Mouse (Mus musculus) CH12.LX (cell line): ENCODE results near the gene Trmu. TPM values are rescaled to one million over a fixed set of nuclear protein-coding genes. Genes with fewer than 3 reads are reported as not detected.

Source experiments
- DNase-seq: peaks from one replicate; pipeline ENCODE4 v3.0.0-alpha.2; 2013; ENCODE audit errors: extremely low read depth
- H3K27ac ChIP-seq: 2 replicates; pipeline ENCODE4 v1.5.1; 2012; ENCODE audit warnings: low read depth, mild to moderate bottlenecking, control low read depth, moderate library complexity; ENCODE audit not compliant: insufficient read depth
- H3K27me3 ChIP-seq: replicated peaks from 2 replicates; pipeline ENCODE3; 2012; ENCODE audit warnings: inconsistent platforms
- H3K36me3 ChIP-seq, 2 experiments: replicated peaks in 1 of 2; 2 replicates each; pipeline versions ENCODE3 to v1.6.1; 2012; ENCODE audit warnings: inconsistent platforms in 1 of 2, low read length in 1 of 2, mild to moderate bottlenecking in 1 of 2, mixed read lengths in 1 of 2, moderate library complexity in 1 of 2; ENCODE audit not compliant: control insufficient read depth in 1 of 2, insufficient read depth in 1 of 2
- H3K4me1 ChIP-seq, 2 experiments: 2 replicates each; pipeline ENCODE4 v1.6.1; 2012; ENCODE audit warnings: inconsistent platforms in 1 of 2, moderate library complexity in 1 of 2; ENCODE audit not compliant: insufficient read depth in 2 of 2, control insufficient read depth in 1 of 2
- H3K4me2 ChIP-seq: 2 replicates; pipeline ENCODE4 v1.6.1; 2012; ENCODE audit warnings: low read depth, mild to moderate bottlenecking, control low read depth; ENCODE audit not compliant: poor library complexity, insufficient read depth, severe bottlenecking
- H3K4me3 ChIP-seq, 3 experiments: fragments of 150-350 bp in 1 of 3; sonication (generic) in 1 of 3; replicated peaks in 1 of 3; 2 replicates each; pipeline versions ENCODE3 to v1.5.1; 2011 to 2012; ENCODE audit warnings: low read depth in 2 of 3, low read length in 2 of 3, mild to moderate bottlenecking in 2 of 3, moderate library complexity in 2 of 3, control low read depth in 1 of 3, improper control_type of control experiment in 1 of 3, inconsistent platforms in 1 of 3, mixed read lengths in 1 of 3; ENCODE audit not compliant: poor library complexity in 1 of 3
- H3K79me2 ChIP-seq: replicated peaks from 2 replicates; pipeline ENCODE4 v1.6.1; 2012; ENCODE audit warnings: mild to moderate bottlenecking, moderate library complexity; ENCODE audit not compliant: control insufficient read depth, poor library complexity, insufficient read depth, severe bottlenecking; ENCODE audit errors: extremely low read depth
- H3K9ac ChIP-seq: 2 replicates; pipeline ENCODE4 v1.6.1; 2012; ENCODE audit warnings: low read depth, mild to moderate bottlenecking, control low read depth, moderate library complexity; ENCODE audit not compliant: insufficient read depth
- H3K9me3 ChIP-seq: replicated peaks from 2 replicates; pipeline ENCODE3; 2012; ENCODE audit warnings: low read length, inconsistent platforms, mixed read lengths
- BHLHE40 ChIP-seq: IDR thresholded peaks from 2 replicates; pipeline ENCODE4 v1.6.1; 2011; ENCODE audit warnings: mild to moderate bottlenecking, low read depth, low read length, improper control_type of control experiment
- CHD1 ChIP-seq: IDR thresholded peaks from 2 replicates; pipeline ENCODE4 v1.6.1; 2012; ENCODE audit warnings: low read depth, low read length, improper control_type of control experiment, inconsistent platforms
- ELF1 ChIP-seq: IDR thresholded peaks from 2 replicates; pipeline ENCODE4 v1.6.1; 2014; ENCODE audit warnings: low read depth, mild to moderate bottlenecking, inconsistent platforms, low read length, improper control_type of control experiment
- EP300 ChIP-seq: IDR thresholded peaks from 2 replicates; pipeline ENCODE4 v1.6.1; 2011; ENCODE audit warnings: low read length, improper control_type of control experiment
- ETS1 ChIP-seq: conservative IDR thresholded peaks from 2 replicates; pipeline ENCODE4 v1.6.1; 2012; ENCODE audit warnings: low read depth, mild to moderate bottlenecking, inconsistent platforms, low read length, improper control_type of control experiment, moderate library complexity
- JUN ChIP-seq: IDR thresholded peaks from 2 replicates; pipeline ENCODE4 v1.6.1; 2011; ENCODE audit warnings: low read depth, mild to moderate bottlenecking, low read length, improper control_type of control experiment, moderate library complexity; ENCODE audit not compliant: insufficient read depth
- KAT2A ChIP-seq: IDR thresholded peaks from 2 replicates; pipeline ENCODE4 v1.6.1; 2012; ENCODE audit warnings: low read length, improper control_type of control experiment, inconsistent platforms; ENCODE audit not compliant: insufficient replicate concordance
- MAFK ChIP-seq: IDR thresholded peaks from 2 replicates; pipeline ENCODE4 v1.6.1; 2011; ENCODE audit warnings: low read length, improper control_type of control experiment; ENCODE audit not compliant: insufficient replicate concordance
- MAX ChIP-seq: IDR thresholded peaks from 2 replicates; pipeline ENCODE4 v1.6.1; 2011; ENCODE audit warnings: low read length, improper control_type of control experiment
- MEF2A ChIP-seq: IDR thresholded peaks from 2 replicates; pipeline ENCODE4 v1.6.1; 2014; ENCODE audit warnings: low read depth, mild to moderate bottlenecking, inconsistent platforms, low read length, improper control_type of control experiment, borderline replicate concordance
- MXI1 ChIP-seq: IDR thresholded peaks from 2 replicates; pipeline ENCODE4 v1.6.1; 2011; ENCODE audit warnings: mild to moderate bottlenecking, low read depth, low read length, improper control_type of control experiment
- NELFE ChIP-seq: IDR thresholded peaks from 2 replicates; pipeline ENCODE4 v1.6.1; 2011; ENCODE audit warnings: low read depth, low read length, improper control_type of control experiment
- NRF1 ChIP-seq: IDR thresholded peaks from 2 replicates; pipeline ENCODE4 v1.6.1; 2014; ENCODE audit warnings: low read depth, mild to moderate bottlenecking, inconsistent platforms, low read length, improper control_type of control experiment, moderate library complexity
- PAX5 ChIP-seq: IDR thresholded peaks from 2 replicates; pipeline ENCODE4 v1.6.1; 2012; ENCODE audit warnings: low read length, inconsistent platforms, mixed read lengths
- RCOR1 ChIP-seq: conservative IDR thresholded peaks from 2 replicates; pipeline ENCODE4 v1.6.1; 2012; ENCODE audit warnings: low read depth, mild to moderate bottlenecking, inconsistent platforms, low read length, improper control_type of control experiment
- USF1 ChIP-seq: IDR thresholded peaks from 2 replicates; pipeline ENCODE4 v1.6.1; 2014; ENCODE audit warnings: low read depth, mild to moderate bottlenecking, inconsistent platforms, low read length, improper control_type of control experiment
- USF2 ChIP-seq: conservative IDR thresholded peaks from 2 replicates; pipeline ENCODE4 v1.6.1; 2011; ENCODE audit warnings: low read depth, low read length, improper control_type of control experiment
- ZMIZ1 ChIP-seq: IDR thresholded peaks from 2 replicates; pipeline ENCODE4 v1.6.1; 2012; ENCODE audit warnings: low read depth, mild to moderate bottlenecking, inconsistent platforms, low read length, improper control_type of control experiment
- ZNF384 ChIP-seq: IDR thresholded peaks from 2 replicates; pipeline ENCODE4 v1.6.1; 2012; ENCODE audit warnings: low read depth, low read length, improper control_type of control experiment, inconsistent platforms
- dilution Hi-C: fragments of 300-500 bp; cut with MboI; formaldehyde crosslinking; loops from 2 replicates; pipeline ENCODE4 v1.14.3; 2020; ENCODE audit warnings: low sequenced_read_pairs; ENCODE audit not compliant: extremely low pct_unique_long_range_greater_than_20kb, extremely low pct_ligation_motif_present
- in situ Hi-C: fragments of 300-500 bp; cut with MboI; formaldehyde crosslinking; loops from 3 replicates; pipeline ENCODE4 v1.14.3; 2019; ENCODE audit warnings: low sequenced_read_pairs, low pct_ligation_motif_present, low pct_unique_long_range_greater_than_20kb, mixed read lengths
- polyA plus RNA-seq: library from polyadenylated mRNA; unstranded; fragments of >175 nt; gene quantifications from 2 replicates; pipeline ENCODE4 v1.2.1, GENCODE M21; 2012; ENCODE audit warnings: low read depth; ENCODE audit not compliant: insufficient read length
- total RNA-seq, 2 experiments: library from RNA; depleted of rRNA; stranded (reverse); fragments of 300-350 nt in 1 of 2; fragments of >200 nt in 1 of 2; gene quantifications; 2 replicates each; pipeline ENCODE4 v1.2.3; 2012 to 2014

Gene Trmu
- total and polyA plus RNA-seq, 3 experiments: 20.2 to 26.4 (median 24.9) TPM

DNA sequence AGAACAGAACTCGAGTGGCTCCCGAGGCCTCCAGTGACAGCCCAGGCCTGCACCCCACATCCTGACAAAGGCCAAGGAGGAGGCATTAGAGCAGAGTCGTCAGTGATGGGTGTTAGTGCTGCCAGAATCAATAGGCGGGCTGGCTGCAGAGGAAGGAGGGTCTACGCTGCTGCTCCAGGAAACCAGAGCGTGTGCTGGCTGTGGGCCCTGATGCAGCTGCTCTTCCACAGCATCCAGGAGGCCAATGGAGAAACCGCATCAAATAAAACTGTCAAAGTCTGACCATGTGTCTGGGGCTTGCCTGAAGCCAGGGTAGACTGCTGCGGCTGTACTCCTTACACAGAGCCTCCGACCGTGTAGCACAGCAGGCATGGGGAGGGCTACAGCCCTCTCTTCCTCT lies 18.0 kb downstream of the Trmu start:
- Histone ChIP-seq H3K36me3 (peaks cover 51 to 87% of the 10 kb centered on the region in 2 experiments), H3K4me1 (peaks cover 0 to 12% of the 10 kb centered on the region in 2 experiments; a peak in 2 of 4 replicates), H3K27ac (no peak overlapping the region), H3K4me3 (no peak overlapping the region), H3K79me2 (no peaks in the 10 kb centered on the region), H3K27me3 (no peaks in the 10 kb centered on the region), H3K9me3 (no peaks in the 10 kb centered on the region), H3K9ac (no peak overlapping the region), H3K4me2 (no peak overlapping the region)
- no peak for DNase-seq
- dilution Hi-C loops: no loop called here
- TF ChIP-seq MEF2A: no peak
- TF ChIP-seq USF1: no peak
- TF ChIP-seq PAX5: no peak
- no peak for TF ChIP-seq KAT2A
- TF ChIP-seq ZNF384: no peak
- no peak for TF ChIP-seq MXI1
- TF ChIP-seq JUN: no peak
- TF ChIP-seq NELFE: no peak
- no peak for TF ChIP-seq ELF1
- TF ChIP-seq ZMIZ1: no peak
- no peak for TF ChIP-seq USF2
- no peak for TF ChIP-seq NRF1
- no peak for TF ChIP-seq EP300
- no peak for TF ChIP-seq BHLHE40
- TF ChIP-seq CHD1: no peak
- in situ Hi-C loops: no loop called here

DNA sequence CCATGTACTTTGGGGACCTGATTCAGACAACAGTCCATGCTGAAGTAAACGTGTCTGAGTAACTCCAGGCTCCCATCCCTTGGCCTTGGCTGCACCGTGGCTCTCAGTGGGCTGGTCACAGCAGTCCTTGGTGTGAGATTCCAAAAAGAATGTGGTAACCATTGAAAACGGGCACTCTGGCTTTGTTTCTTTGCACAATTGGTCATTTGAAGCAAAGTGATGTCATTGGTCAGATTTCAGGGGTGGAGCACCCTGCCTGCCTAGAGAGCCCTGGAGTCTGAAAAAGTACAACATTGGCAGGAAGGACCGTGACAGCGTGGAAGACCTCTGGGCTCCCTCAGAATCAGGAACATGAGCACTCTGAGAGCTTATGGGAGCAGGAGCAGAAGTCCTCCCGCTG lies 20.3 kb downstream of the Trmu start:
- TF ChIP-seq JUN (no peak), ZNF384 (no peak), MAFK (no peak), EP300 (no peak), ETS1 (no peak), ELF1 (no peak), USF1 (no peak), RCOR1 (no peak), MAX (no peak)
- peaks cover 32 to 64% of the 10 kb centered on the region in 2 experiments for H3K36me3 ChIP-seq
- dilution Hi-C loops (no loop called here), in situ Hi-C loops (no loop called here)
- no peaks in the 10 kb centered on the region for H3K79me2 ChIP-seq
- H3K27me3 ChIP-seq: no peaks in the 10 kb centered on the region
- DNase-seq: no peak
- H3K4me1 ChIP-seq: peaks cover 0 to 20% of the 10 kb centered on the region in 2 experiments; a peak in 2 of 4 replicates
- H3K4me3 ChIP-seq: no peak overlapping the region
- H3K27ac ChIP-seq: no peak overlapping the region
- H3K9me3 ChIP-seq: no peaks in the 10 kb centered on the region
- H3K4me2 ChIP-seq: no peak overlapping the region
- no peak overlapping the region for H3K9ac ChIP-seq
